Comparison of ENCODE assay signal across 9 mouse cellular contexts in the genomic region with DNA sequence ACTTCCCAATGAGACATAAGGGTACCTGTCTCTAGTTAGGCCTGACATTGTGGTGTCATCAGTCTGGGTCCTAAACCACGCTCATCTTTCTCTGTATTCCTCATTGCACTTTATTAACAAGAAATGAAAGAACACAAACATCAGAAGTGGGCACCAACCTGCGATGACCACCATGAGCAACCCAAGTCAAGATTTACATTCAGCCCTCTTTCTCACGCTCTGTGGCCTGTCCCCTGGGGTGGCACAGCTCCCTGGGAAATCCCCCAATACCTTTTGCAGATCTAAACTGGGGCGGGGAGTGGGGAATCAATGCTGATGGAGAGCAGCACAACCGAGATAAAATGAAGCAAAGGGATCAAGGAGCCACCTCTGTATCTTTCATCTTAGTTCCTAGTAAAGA. TPM values are rescaled to one million over a fixed set of nuclear protein-coding genes. Genes with fewer than 3 reads are reported as not detected.
DNase-seq lines count a peak whose midpoint lies in the region; ATAC-seq lines count a peak whose summit lies in the region.
"Had no signal": no experiment of that assay in that cellular context is flagged by ENCODE, and none has a peak within 500 bp of the region (broad histone marks: within the 10 kb centered on the region; RNA-seq: fewer than 3 reads in every experiment).

No protein-coding gene starts in this region.

- peak overlapping the region; percentile 75 for H3K4me2 ChIP-seq in heart, embryonic 15.5 days
- H3K4me2 ChIP-seq in embryonic facial prominence, embryonic 11.5 days (ENCODE audit: low read depth, low read length) = no peak overlapping the region; the same call in 1 of the 2 replicates
- H3K4me2 ChIP-seq in neural tube, embryonic 15.5 days = peak overlapping the region; percentile 61

- H3K9ac ChIP-seq in heart, embryonic 15.5 days = no peak overlapping the region; the same call in 1 of the 2 replicates
- H3K9ac ChIP-seq in embryonic facial prominence, embryonic 11.5 days (replicated peaks; ENCODE audit: low read length) = no peak overlapping the region
- peak overlapping the region; percentile 72 for H3K9ac ChIP-seq in neural tube, embryonic 15.5 days (replicated peaks)

- H3K36me3 ChIP-seq in heart, embryonic 15.5 days = no peaks in the 10 kb centered on the region
- H3K36me3 ChIP-seq in embryonic facial prominence, embryonic 11.5 days (replicated peaks; ENCODE audit: control insufficient read depth, insufficient read depth, low read depth, low read length) = no peaks in the 10 kb centered on the region
- no peaks in the 10 kb centered on the region for H3K36me3 ChIP-seq in limb, embryonic 10.5 days
- no peaks in the 10 kb centered on the region for H3K36me3 ChIP-seq in neural tube, embryonic 15.5 days

- H3K27me3 ChIP-seq in heart, embryonic 15.5 days = no peaks in the 10 kb centered on the region
- no peaks in the 10 kb centered on the region for H3K27me3 ChIP-seq in embryonic facial prominence, embryonic 11.5 days (ENCODE audit: control insufficient read depth, insufficient read depth, low read length)
- peaks cover 28% of the 10 kb centered on the region for H3K27me3 ChIP-seq in limb, embryonic 10.5 days (ENCODE audit: low read depth, poor library complexity, severe bottlenecking)
- H3K27me3 ChIP-seq in neural tube, embryonic 15.5 days (replicated peaks) = no peaks in the 10 kb centered on the region

- no peaks in the 10 kb centered on the region for H3K4me1 ChIP-seq in heart, embryonic 15.5 days (replicated peaks)
- H3K4me1 ChIP-seq in embryonic facial prominence, embryonic 11.5 days (ENCODE audit: control insufficient read depth, insufficient read depth, low read length) = no peaks in the 10 kb centered on the region
- H3K4me1 ChIP-seq in limb, embryonic 10.5 days = 0 out of 2 replicates have a peak, but pooled peaks cover 2% of the 10 kb centered on the region
- H3K4me1 ChIP-seq in neural tube, embryonic 15.5 days = no peaks in the 10 kb centered on the region

- WGBS in heart, embryonic 15.5 days = 19% methylated on average over 5 of the region's 5 CpGs
- WGBS in embryonic facial prominence, embryonic 11.5 days = 19% methylated on average over 5 of the region's 5 CpGs
- 11% methylated on average over 5 of the region's 5 CpGs for WGBS in limb, embryonic 10.5 days
- WGBS in neural tube, embryonic 15.5 days = 21% methylated on average over 5 of the region's 5 CpGs

- no peak overlapping the region for H3K27ac ChIP-seq in heart, embryonic 15.5 days
- H3K27ac ChIP-seq in embryonic facial prominence, embryonic 11.5 days (replicated peaks; ENCODE audit: low read depth, low read length) = no peak overlapping the region
- H3K27ac ChIP-seq in limb, embryonic 10.5 days = no peak overlapping the region
- H3K27ac ChIP-seq in neural tube, embryonic 15.5 days (replicated peaks) = peak overlapping the region; percentile 54

- no peaks in the 10 kb centered on the region for H3K9me3 ChIP-seq in heart, embryonic 15.5 days (replicated peaks)
- no peaks in the 10 kb centered on the region for H3K9me3 ChIP-seq in embryonic facial prominence, embryonic 11.5 days (replicated peaks; ENCODE audit: control insufficient read depth, low read length)
- H3K9me3 ChIP-seq in limb, embryonic 10.5 days (replicated peaks) = no peaks in the 10 kb centered on the region
- H3K9me3 ChIP-seq in neural tube, embryonic 15.5 days (replicated peaks) = no peaks in the 10 kb centered on the region

- DNase-seq in heart, adult 11 months = no peak
- no peak for DNase-seq in embryonic facial prominence, embryonic 11.5 days (ENCODE audit: low spot score)
- DNase-seq in limb, embryonic 10.5 days (ENCODE audit: low spot score) = no peak
- no peak for DNase-seq in embryo, embryonic 11 days
- DNase-seq in thymus, postnatal 25 days = no peak

- peak overlapping the region; percentile 69 for H3K4me3 ChIP-seq in heart, embryonic 15.5 days
- H3K4me3 ChIP-seq in embryonic facial prominence, embryonic 11.5 days (ENCODE audit: low read depth, low read length) = peak overlapping the region; percentile 51; the same call in 1 of the 2 replicates
- peak overlapping the region; percentile 60 for H3K4me3 ChIP-seq in limb, embryonic 10.5 days
- peak overlapping the region; percentile 61 for H3K4me3 ChIP-seq in neural tube, embryonic 15.5 days (replicated peaks)

- no peak for ATAC-seq in heart, embryonic 15.5 days (replicated peaks; ENCODE audit: insufficient number of reproducible peaks, insufficient read depth, low FRiP score, low read depth)
- ATAC-seq in CD4-positive, CD25-positive, alpha-beta regulatory T cell, adult 4 months = peak; percentile 59
- ATAC-seq in embryonic facial prominence, embryonic 11.5 days (replicated peaks; ENCODE audit: insufficient number of reproducible peaks, low FRiP score, low TSS enrichment, low read depth) = no peak
- peak; percentile 13; the same call in 1 of the 2 replicates for ATAC-seq in neural tube, embryonic 15.5 days (ENCODE audit: low FRiP score)
- ATAC-seq: Patski had no signal

RNA-seq across cellular contexts. Expression of gene Slc9a7, which starts 0.9 kb away (rescaled TPM):
- 4.7 and 6.2 TPM in 2 replicates for polyA plus RNA-seq in heart, embryonic 15.5 days (2015; fragmentation: Nextera tagmentation; extraction: Ambion mirVana)
- 1 to 10 TPM; 4.7 to 5.7 TPM for polyA plus RNA-seq in CD4-positive, CD25-positive, alpha-beta regulatory T cell, adult 4 months (2017; shearing (Covaris generic))
- 0.50 and 1.2 TPM in 2 replicates for polyA plus RNA-seq in embryonic facial prominence, embryonic 11.5 days (2014; fragmentation: Nextera tagmentation; extraction: Ambion mirVana)
- polyA plus RNA-seq in limb, embryonic 10.5 days (2016; fragmentation: Nextera tagmentation; extraction: Ambion mirVana) = 0.39 and 0.65 TPM in 2 replicates
- 12.1 and 14.5 TPM in 2 replicates for polyA plus RNA-seq in neural tube, embryonic 15.5 days (2015; fragmentation: Nextera tagmentation; extraction: Ambion mirVana)

Comparison
In these comparisons a context has a peak if more than half of its experiments do, and no peak if none do; other contexts are left out.
1. ATAC-seq: peak in CD4-positive, CD25-positive, alpha-beta regulatory T cell, adult 4 months (single experiment) and neural tube, embryonic 15.5 days (single experiment); none in heart, embryonic 15.5 days (single experiment) and embryonic facial prominence, embryonic 11.5 days (single experiment).
2. Peak in every context shown above with its lines, with median percentiles within 50 percentile points of each other: H3K4me3 ChIP-seq.